Mouse (Mus musculus) lung, postnatal 25 days (tissue): ENCODE results near the gene Prkag2.
"Not testable (repeated sequence)": the region's sequence is repeated elsewhere in the genome, so short reads cannot be mapped to it uniquely, and the experiment has no call there.

ENCODE experiments used
- DNase-seq: peaks from one replicate; pipeline ENCODE4 v3.0.0; 2022; ENCODE audit warnings: low spot score

Prkag2 gene

DNA sequence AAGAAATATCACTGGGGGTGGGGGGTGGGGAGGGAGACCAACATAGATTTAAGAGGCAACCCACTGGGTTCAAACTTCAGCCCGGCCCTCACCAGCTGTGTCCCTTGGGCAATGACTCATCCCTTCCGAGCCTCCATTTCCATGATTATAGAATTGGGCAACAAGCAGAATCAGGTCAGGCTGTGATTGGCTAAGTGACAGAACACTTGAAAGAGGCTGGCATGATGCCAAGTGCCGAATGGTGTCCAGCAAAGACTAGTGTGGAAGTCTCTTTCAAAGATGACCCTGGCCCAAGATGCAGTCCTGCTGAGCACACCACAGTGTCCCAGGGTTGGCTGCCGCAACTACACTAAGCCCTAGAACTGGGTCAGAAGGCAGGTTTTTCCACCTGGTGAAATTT, 14.2 kb downstream of the Prkag2 start:
- peak; percentile 74 for DNase-seq

DNA sequence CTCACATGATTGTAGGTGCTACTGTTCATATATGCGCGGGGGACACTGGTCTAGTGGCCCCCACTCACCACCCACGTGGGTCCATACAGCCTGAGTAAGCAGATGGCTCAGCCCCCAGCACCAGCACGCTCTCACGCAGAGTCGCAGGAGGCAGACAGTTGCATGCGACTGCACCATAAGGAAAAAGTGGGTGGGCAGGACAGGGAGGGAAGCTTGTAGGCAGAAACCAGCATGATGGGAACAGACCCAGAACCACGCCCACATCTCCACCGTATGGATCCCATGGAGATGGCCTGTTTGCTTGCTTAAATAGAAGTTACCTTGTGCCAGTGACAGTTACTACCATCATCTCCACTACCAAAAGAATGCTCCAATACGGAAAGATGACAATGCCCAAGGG, 15.3 kb downstream of the Prkag2 start:
- no peak for DNase-seq

- no peak for DNase-seq
Observed at GRCm38 (mm10) chr5:25083816-25084215, 16.6 kb downstream of the Prkag2 start.

DNA sequence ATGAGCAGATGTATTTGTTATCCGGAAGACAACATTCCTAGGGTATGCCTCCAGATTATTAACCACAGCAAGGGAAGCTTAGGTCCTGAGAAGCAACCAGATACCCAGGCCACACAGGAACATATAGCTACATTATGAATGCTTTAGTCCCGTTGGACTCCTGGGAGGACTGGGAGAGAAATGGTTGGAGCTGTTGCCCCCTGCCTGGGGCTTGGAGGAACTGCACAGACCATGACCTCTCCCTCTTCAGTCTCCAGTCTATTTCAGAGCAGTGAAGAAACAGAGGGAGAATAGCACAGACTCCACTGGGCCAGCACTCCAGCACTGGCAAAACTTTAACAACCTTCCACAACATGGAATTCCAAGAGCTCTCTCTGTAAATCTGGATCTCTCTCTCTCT, 17.9 kb downstream of the Prkag2 start:
- DNase-seq = peak; percentile 46

DNA sequence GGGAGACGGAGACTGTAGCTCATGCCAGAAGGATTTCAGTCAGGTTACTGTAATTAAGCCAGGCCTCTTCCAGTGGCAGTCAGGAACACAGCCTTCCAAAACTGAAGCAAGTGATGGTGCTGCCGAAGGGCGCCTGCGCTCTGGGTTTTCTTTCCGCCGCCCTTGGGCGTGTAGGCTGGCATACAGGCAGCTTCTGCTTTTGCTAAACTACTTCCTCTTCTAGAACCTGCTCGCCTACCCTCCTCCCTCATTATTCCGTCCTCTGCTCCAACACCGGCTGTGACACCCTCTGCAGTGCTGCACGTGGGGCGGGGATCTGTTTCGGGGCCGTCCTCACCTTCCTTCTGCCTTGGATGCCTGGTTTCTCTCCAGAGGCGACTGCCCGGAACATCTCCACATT, 18.9 kb downstream of the Prkag2 start:
- DNase-seq = peak; percentile 69

DNA sequence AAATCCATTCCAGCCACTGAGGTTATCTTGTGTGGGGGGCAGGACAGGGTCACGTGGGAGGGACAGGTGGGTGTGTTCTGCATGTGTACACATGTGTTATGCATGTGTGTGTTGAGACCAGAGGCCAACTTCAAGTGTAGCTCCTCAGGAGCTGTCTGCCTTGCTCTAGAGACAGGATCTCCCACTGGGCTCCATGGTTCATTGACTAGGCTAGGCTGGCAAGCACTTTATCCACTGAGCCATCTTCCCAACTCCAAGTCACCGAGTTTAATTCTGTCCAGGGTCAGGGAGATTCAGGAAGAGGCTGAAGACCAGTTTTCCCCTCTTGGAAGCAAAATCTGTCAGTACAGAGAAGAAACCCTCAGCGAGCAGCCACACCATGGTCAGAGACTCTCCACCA, 19.4 kb downstream of the Prkag2 start:
- DNase-seq = no peak

DNA sequence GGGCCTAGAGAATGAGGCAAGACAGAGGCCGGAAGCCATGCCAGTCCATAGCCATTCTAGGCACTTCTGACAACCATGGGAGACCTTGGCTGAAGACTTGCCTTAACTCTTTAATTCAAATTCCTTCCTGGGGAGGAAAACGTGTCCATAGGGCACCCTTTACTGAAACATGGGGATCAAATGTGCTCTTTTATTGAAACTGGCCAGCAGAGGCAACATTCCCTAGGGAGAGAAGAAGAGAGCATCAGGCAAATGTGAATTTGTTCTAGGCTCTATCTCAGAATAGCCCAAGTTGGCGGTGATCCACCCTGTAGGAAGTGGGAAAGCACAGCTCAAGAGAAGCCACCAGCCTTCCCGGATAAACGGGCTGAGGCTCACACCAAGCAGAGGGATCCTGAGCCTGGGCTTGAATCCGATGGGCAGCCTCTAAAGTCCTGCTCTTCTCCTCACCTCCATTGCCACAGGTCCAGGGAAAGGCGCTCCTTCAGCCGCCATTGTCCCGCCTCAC, 19.9 kb downstream of the Prkag2 start:
- no peak for DNase-seq

DNA sequence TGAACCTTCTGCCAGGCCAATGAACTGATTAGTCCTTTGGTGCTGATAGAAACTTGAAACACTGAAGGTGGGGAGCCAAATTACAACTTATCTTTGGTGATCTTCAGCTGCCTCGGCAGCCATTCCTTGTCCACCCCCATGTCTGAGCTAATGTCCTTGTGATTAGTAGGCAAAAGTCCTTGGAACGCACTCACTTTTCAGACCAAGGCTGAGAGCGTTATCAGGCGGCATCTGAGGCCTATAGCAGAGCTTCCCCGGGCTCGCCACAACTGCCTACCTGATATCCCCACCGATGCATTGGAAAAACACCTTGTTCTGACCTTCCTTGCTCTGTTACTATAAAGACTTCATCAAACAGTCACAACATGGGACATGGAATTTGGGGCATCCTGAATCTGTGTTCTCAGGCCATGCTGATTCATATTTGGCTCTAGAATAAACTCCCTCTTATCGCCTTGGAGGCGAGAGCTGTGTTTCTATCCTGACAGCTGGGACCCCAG, 20.6 kb downstream of the Prkag2 start:
- DNase-seq = no peak

GRCm38 (mm10) chr5:25077873-25078651, 22.4 kb downstream of the Prkag2 start:
- no peak for DNase-seq

- not testable (repeated sequence) for DNase-seq
Observed at GRCm38 (mm10) chr5:25077258-25077657, 23.2 kb downstream of the Prkag2 start.

DNA sequence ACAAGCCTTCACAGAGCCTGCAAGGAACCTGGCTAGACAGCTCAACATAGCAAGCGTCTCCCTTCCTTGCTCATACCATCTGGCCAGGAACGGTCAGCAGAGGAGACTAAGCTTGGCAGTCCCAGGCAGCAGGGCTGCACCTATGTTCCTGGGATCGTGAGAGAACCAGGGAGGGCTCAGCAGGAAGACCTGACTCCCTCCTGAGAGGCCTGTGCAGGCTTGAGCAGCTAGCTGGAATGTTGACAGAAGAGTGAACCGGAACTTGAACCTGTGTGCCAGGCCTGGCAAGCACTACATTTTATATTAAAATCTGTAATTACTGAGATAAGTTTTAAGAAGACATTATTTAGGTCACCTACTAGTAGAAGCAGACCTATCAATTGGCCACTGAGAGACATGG, 24.8 kb downstream of the Prkag2 start:
- no peak for DNase-seq

GRCm38 (mm10) chr5:25069815-25070214, 30.6 kb downstream of the Prkag2 start:
- DNase-seq = peak; percentile 77

DNA sequence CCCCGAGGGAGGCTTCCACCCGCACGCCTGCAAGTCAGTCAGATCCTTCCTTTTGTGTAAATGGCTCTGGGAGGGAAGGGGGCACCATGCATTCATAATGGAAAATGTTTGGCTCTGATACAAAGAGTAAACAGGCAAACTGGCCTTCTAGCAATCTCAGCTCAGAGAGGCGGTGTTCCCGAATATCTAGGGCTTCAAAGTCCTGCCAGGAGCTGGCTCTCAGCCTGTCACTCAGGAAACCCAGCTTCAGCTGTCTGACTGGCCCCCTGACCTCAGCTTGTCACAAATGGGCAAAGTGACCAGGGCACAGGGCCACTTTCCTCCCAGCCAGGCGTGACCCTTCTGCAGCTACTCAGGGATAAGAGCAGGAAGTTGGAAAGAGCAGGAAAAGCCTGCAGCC, 33.3 kb downstream of the Prkag2 start:
- DNase-seq = peak; percentile 90

GRCm38 (mm10) chr5:25064270-25065232, 35.9 kb downstream of the Prkag2 start:
- no peak for DNase-seq

GRCm38 (mm10) chr5:25062506-25063132, 37.8 kb downstream of the Prkag2 start:
- peak; percentile 78 for DNase-seq

DNA sequence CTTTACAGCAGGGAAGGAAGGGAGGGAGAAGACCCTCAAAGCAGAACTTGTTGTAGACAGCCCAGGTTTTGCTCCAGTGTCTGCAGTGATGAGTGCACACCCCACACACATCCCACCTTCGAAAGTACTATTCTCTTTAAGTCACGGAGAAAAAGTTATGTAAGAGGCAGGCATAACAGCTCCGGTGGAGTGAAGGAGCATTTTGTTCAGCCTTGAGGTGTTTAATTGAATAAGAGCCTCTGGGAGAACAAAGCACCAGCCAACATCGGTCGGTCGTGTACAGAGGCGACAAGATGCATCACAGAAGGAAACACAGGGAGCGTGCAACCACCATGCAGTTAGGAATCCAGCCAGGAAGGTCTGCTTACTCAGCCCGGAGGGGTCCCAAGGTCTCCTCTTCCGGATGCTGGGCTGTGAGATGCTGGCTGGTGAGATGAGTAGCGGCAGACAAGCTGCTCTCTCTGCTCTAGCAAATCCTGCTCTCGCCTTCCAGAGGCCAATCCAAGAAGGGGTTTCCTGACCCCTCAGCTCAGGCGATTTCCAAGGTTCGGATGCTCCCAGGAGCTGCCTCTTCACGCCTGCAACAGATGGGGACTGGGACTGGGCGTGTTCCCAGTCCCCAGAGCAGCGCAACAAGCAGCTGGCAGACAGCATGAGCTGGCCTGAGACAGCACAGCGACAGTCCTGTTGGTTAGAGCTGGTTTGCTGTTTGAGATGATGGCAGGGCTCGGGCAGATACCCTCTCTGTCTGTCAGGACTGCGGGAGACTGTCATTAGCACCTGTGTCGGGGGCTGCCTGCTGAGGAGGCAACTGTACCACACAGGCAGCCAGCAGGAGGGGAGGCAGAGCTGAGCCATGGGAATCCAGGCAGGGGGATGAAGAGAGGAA, 41.3 kb downstream of the Prkag2 start:
- DNase-seq = no peak

DNA sequence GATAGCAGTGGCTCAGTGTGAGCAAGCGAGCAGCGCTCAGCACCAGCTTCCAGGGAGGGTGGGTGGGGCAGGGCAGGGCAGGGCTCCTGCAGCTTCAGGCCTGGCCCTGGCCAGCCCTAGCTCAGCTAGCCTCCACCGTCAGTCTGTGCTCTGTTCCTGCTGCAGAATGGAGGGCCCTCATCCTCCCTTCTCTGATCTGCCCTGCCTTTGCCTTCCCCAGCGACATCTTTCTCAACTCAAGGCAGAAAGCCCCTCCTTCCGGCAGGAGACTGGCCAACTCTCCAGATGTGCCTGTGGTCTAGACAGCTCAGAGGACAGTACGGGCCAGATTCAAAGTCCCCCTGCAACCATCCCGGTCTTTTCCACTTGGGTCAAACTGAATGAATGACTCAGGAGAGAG, 42.0 kb downstream of the Prkag2 start:
- DNase-seq = no peak

- DNase-seq = no peak
Observed at GRCm38 (mm10) chr5:25055288-25055687, 45.2 kb downstream of the Prkag2 start.

DNA sequence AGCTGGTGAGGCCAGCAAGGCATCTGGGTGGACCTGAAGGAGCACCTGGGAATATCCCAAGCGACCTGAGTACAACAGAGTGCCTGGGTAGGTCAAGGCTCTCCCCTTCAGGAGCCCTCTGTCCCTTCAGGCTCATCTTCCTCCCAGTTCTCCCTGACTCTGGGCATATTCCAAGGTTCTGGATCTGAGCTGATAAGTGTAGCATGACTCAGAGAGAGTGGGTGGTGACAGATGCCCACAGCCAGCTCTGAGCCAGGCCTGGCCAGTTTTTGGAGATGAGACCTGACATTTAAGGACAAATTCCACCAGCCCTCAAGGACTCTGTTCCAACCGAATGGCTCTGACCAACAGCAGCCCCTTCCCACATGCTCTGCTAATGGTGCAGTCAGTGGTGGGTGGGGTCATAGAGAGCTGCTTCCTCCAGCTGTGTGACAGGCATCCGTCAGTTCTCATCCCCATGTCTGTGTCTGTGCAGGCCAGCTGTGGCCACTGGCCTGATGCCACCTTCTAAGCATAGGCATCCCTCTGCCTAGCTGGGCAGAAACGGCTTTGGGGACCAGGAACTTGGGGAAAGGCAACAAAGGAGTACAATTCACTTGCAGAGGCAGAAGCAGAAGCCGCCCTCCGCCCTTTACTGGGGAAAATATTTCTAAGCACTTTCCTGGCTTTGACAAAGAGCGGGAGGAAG, 46.3 kb downstream of the Prkag2 start:
- no peak for DNase-seq

- DNase-seq = no peak
Observed at GRCm38 (mm10) chr5:25050827-25051226, 49.6 kb downstream of the Prkag2 start.

GRCm38 (mm10) chr5:25047670-25048069, 52.8 kb downstream of the Prkag2 start:
- DNase-seq = no peak
